Mouse (Mus musculus): ENCODE results near the gene Traf4. TPM values are rescaled to one million over a fixed set of nuclear protein-coding genes. Genes with fewer than 3 reads are reported as not detected.
"Not testable (repeated sequence)": the region's sequence is repeated elsewhere in the genome, so short reads cannot be mapped to it uniquely, and the experiment has no call there.

Traf4 gene
- total and polyA plus RNA-seq, 3 experiments = 34.4 to 42.0 TPM; not detected in 1

DNA sequence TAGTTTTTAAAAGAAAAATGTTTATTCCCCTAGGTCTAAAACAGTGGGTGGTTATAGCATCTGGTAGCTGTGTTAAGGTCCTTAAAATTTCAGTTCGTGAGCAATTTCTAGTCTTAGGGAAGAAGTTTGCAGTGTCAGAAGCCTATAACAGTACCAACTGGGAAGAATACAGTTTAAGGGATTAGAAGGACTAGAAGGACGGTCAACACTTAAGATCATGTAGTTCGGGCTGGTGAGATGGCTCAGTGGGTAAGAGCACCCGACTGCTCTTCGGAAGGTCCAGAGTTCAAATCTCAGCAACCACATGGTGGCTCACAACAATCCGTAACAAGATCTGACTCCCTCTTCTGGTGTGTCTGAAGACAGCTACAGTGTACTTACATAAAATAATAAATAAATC lies 19.3 kb upstream of the Traf4 start:
- peaks cover 4 to 22% of the 10 kb centered on the region in 2 experiments for H3K4me1 ChIP-seq (ENCODE audit: control insufficient read depth in 1 of 2, insufficient read depth in 2 of 2, low read length in 2 of 2)
- H3K79me2 ChIP-seq (ENCODE audit: control insufficient read depth, insufficient read depth, low read length, poor library complexity) = peaks cover 32% of the 10 kb centered on the region
- H3K9ac ChIP-seq (ENCODE audit: control insufficient read depth, low read depth, low read length, poor library complexity, severe bottlenecking) = not testable (repeated sequence)

DNA sequence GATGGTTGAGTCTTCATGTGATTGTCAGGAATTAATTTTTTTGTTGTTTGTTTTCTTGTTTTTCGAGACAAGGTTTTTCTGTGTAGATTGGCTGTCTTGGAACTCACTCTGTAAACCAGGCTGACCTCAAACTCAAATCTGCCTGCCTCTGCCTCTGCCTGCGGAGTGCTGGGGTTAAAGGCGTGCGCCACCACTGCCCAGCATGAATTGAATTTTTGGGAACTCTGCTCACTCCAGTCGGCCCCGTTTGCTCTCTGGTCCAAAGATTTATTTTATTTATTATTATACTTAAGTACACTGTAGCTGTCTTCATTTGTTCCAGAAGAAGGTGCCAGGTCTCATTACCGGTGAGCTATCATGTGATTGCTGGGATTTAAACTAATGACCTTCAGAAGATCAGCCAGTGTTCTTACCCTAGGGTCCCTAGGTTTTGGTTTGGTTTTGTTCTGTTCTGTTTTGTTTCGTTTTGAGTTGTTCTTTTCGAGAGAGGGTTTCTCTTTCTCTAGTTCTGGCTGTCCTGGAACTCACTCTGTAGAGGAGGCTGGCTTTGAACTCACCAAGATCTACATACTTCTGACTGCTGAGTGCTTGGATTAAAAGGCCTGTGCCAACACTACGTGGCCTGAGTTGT lies 18.6 kb upstream of the Traf4 start:
- H3K27me3 ChIP-seq (ENCODE audit: control insufficient read depth in 1 of 2, insufficient read depth in 2 of 2, low read length in 2 of 2) = peaks cover 0 to 5% of the 10 kb centered on the region in 2 experiments; a peak in 1 of 4 replicates
- H3K4me3 ChIP-seq (ENCODE audit: control insufficient read depth in 1 of 2, insufficient read depth in 1 of 2, low read depth in 2 of 2, low read length in 2 of 2) = peak overlapping the region; percentile 58 to 72
- H3K27ac ChIP-seq (ENCODE audit: control insufficient read depth, low read depth, low read length) = peak overlapping the region; percentile 51
- peaks cover 30% of the 10 kb centered on the region for H3K79me2 ChIP-seq (ENCODE audit: control insufficient read depth, insufficient read depth, low read length, poor library complexity)
- TF ChIP-seq SIN3A (IDR thresholded peaks at IDR 0.05; ENCODE audit: low read length) = no peak
- no peak for TF ChIP-seq NELFE (IDR thresholded peaks at IDR 0.05; ENCODE audit: low read depth, low read length)
- 0 out of 6 replicates have a peak, but pooled peaks of 1 of the 3 experiments have one; percentile 8 for TF ChIP-seq CTCF (IDR thresholded peaks at IDR 0.05 in 2 of 3, conservative IDR thresholded peaks at IDR 0.05 in 1 of 3; ENCODE audit: control insufficient read depth in 1 of 3, insufficient read depth in 1 of 3, low read depth in 2 of 3, low read length in 3 of 3, poor library complexity in 1 of 3, severe bottlenecking in 1 of 3)
- TF ChIP-seq MXI1 (IDR thresholded peaks at IDR 0.05; ENCODE audit: low read depth, low read length) = 0 out of 2 replicates have a peak, but pooled peaks have one; percentile 20
- peak; percentile 5; the same call in 1 of the 2 replicates for TF ChIP-seq ZNF384 (IDR thresholded peaks at IDR 0.05; ENCODE audit: low read depth, low read length)
- peak; percentile 48 for TF ChIP-seq USF1 (IDR thresholded peaks at IDR 0.05; ENCODE audit: low read depth, low read length)
- TF ChIP-seq ELF1 (IDR thresholded peaks at IDR 0.05; ENCODE audit: low read depth, low read length) = no peak
- H3K9ac ChIP-seq (ENCODE audit: control insufficient read depth, low read depth, low read length, poor library complexity, severe bottlenecking) = peak overlapping the region; percentile 76
- peaks cover 4 to 19% of the 10 kb centered on the region in 2 experiments; a peak in 3 of 4 replicates for H3K4me1 ChIP-seq (ENCODE audit: control insufficient read depth in 1 of 2, insufficient read depth in 2 of 2, low read length in 2 of 2)
- peak; percentile 60 for DNase-seq (ENCODE audit: low read depth, low spot score)
- no peaks in the 10 kb centered on the region for H3K9me3 ChIP-seq (replicated peaks; ENCODE audit: insufficient read depth, low read length)
- H3K36me3 ChIP-seq (ENCODE audit: control insufficient read depth in 1 of 2, insufficient read depth in 2 of 2, low read length in 2 of 2) = peaks cover 12 to 34% of the 10 kb centered on the region in 2 experiments

More for the DNA sequence above, 19.3 kb upstream of the Traf4 start:
- peak; percentile 42 for DNase-seq (ENCODE audit: low read depth, low spot score)
- not testable (repeated sequence) for H3K27me3 ChIP-seq (ENCODE audit: control insufficient read depth in 1 of 2, insufficient read depth in 2 of 2, low read length in 2 of 2); H3K27ac ChIP-seq (ENCODE audit: control insufficient read depth, low read depth, low read length); H3K9me3 ChIP-seq (replicated peaks; ENCODE audit: insufficient read depth, low read length)
- TF ChIP-seq MXI1 (IDR thresholded peaks at IDR 0.05; ENCODE audit: low read depth, low read length) (0 out of 2 replicates have a peak, but pooled peaks have one; percentile 12), MYC (IDR thresholded peaks at IDR 0.05; ENCODE audit: low read depth, low read length) (peak; percentile 51; the same call in 1 of the 2 replicates), TBP (IDR thresholded peaks at IDR 0.05; ENCODE audit: low read depth, low read length) (peak; percentile 88), SIN3A (IDR thresholded peaks at IDR 0.05; ENCODE audit: low read length) (peak; percentile 41; the same call in 1 of the 2 replicates), MAX (IDR thresholded peaks at IDR 0.05; ENCODE audit: low read length) (0 out of 2 replicates have a peak, but pooled peaks have one; percentile 20)
- Histone ChIP-seq H3K36me3 (ENCODE audit: control insufficient read depth in 1 of 2, insufficient read depth in 2 of 2, low read length in 2 of 2) (peaks cover 12 to 31% of the 10 kb centered on the region in 2 experiments), H3K4me3 (ENCODE audit: control insufficient read depth in 1 of 2, insufficient read depth in 1 of 2, low read depth in 2 of 2, low read length in 2 of 2) (peak overlapping the region in 1 of 2 experiments; percentile 58; a peak in 1 of 4 replicates)

DNA sequence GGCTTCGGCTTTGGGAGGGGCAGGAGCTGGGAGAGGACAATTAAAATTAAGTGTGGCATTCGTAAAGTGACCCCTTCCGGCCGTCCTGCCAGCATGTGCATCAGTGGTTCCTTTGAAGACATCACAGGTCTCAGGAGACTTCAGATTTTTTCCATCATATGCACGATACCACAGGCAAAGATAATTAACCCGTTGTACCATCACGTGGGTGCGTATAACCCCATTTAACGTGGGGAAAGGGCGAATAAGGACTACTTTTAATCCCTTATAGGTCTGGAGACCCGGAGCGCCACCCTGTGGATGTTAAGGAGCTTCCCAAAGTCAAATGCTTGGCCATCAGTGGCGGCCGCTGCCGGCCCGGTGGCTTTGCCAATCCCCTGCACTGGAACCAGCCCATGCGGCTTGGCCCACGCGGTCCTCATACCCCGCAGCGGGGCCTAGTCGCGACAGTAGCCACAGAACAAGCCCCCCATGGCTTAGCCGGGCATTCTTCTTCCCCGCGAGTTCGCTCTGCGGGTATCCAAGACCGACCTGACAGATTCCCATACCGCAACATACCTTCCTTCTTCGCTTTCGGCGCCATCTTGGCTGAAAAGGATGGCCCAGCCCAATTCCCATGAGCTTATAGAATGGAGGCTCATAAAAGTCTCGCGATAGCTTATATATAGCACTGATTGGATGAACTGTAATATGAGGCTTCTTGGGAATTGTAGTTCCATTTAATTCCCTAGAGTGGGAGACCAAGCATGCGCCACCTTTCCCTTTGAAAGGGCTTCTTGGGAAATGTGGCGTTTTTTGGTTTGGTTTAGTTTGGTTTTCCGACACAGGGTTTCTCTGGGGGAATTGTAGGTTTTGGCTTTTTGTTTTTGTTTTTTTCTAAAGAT lies 17.8 kb upstream of the Traf4 start, which contains the start of gene Rpl23a:
Gene Rpl23a, minus strand, starts transcription at position 624 of the 884 bp plus-strand sequence.
- H3K79me2 ChIP-seq (ENCODE audit: control insufficient read depth, insufficient read depth, low read length, poor library complexity) = peaks cover 31% of the 10 kb centered on the region
- H3K4me1 ChIP-seq (ENCODE audit: control insufficient read depth in 1 of 2, insufficient read depth in 2 of 2, low read length in 2 of 2) = peaks cover 4 to 19% of the 10 kb centered on the region in 2 experiments; a peak in 3 of 4 replicates
- H3K27ac ChIP-seq (ENCODE audit: control insufficient read depth, low read depth, low read length) = peak within 1 kb of the TSS; percentile 89
- peak within 1 kb of the TSS; percentile 91 for H3K9ac ChIP-seq (ENCODE audit: control insufficient read depth, low read depth, low read length, poor library complexity, severe bottlenecking)
- no peaks in the 10 kb centered on the region for H3K9me3 ChIP-seq (replicated peaks; ENCODE audit: insufficient read depth, low read length)
- H3K36me3 ChIP-seq (ENCODE audit: control insufficient read depth in 1 of 2, insufficient read depth in 2 of 2, low read length in 2 of 2) = peaks cover 12 to 34% of the 10 kb centered on the region in 2 experiments
- H3K4me3 ChIP-seq (ENCODE audit: control insufficient read depth in 1 of 2, insufficient read depth in 1 of 2, low read depth in 2 of 2, low read length in 2 of 2) = peak within 1 kb of the TSS; percentile 62 to 72
- no peaks in the 10 kb centered on the region for H3K27me3 ChIP-seq (ENCODE audit: control insufficient read depth in 1 of 2, insufficient read depth in 2 of 2, low read length in 2 of 2)
- DNase-seq (ENCODE audit: low read depth, low spot score) = peak; percentile 98
- TF ChIP-seq CHD2 (IDR thresholded peaks at IDR 0.05; ENCODE audit: low read length) = peak; percentile 99
- peak; percentile 98 for TF ChIP-seq ZMIZ1 (IDR thresholded peaks at IDR 0.05; ENCODE audit: low read depth, low read length)
- TF ChIP-seq ELF1 (IDR thresholded peaks at IDR 0.05; ENCODE audit: low read depth, low read length) = no peak
- no peak for TF ChIP-seq EP300 (IDR thresholded peaks at IDR 0.05; ENCODE audit: low read depth in 1 of 2, low read length in 2 of 2)
- peak; percentile 69; the same call in 1 of the 2 replicates for TF ChIP-seq MXI1 (IDR thresholded peaks at IDR 0.05; ENCODE audit: low read depth, low read length)
- TF ChIP-seq USF1 (IDR thresholded peaks at IDR 0.05; ENCODE audit: low read depth, low read length) = peak; percentile 74
- no peak for TF ChIP-seq USF2 (IDR thresholded peaks at IDR 0.05; ENCODE audit: borderline replicate concordance in 1 of 2, insufficient read depth in 1 of 2, low read depth in 1 of 2, low read length in 2 of 2)
- peak; percentile 89 to 99; a peak in 3 of 4 replicates for TF ChIP-seq POLR2A (IDR thresholded peaks at IDR 0.05; ENCODE audit: control insufficient read depth in 1 of 2, insufficient read depth in 1 of 2, low read depth in 1 of 2, low read length in 2 of 2, poor library complexity in 1 of 2)
- TF ChIP-seq TAL1 (IDR thresholded peaks at IDR 0.05; ENCODE audit: low read length) = no peak
- peak; percentile 99 for TF ChIP-seq TBP (IDR thresholded peaks at IDR 0.05; ENCODE audit: low read depth, low read length)
- TF ChIP-seq UBTF (IDR thresholded peaks at IDR 0.05; ENCODE audit: borderline replicate concordance, insufficient read depth, low read depth, low read length) = no peak
- peak; percentile 50 for TF ChIP-seq MAX (IDR thresholded peaks at IDR 0.05; ENCODE audit: low read length)
- peak; percentile 63; the same call in 1 of the 2 replicates for TF ChIP-seq CHD1 (IDR thresholded peaks at IDR 0.05; ENCODE audit: low read depth, low read length)
- no peak for TF ChIP-seq MYB (IDR thresholded peaks at IDR 0.05; ENCODE audit: low read depth, low read length)
- no peak for TF ChIP-seq BHLHE40 (IDR thresholded peaks at IDR 0.05; ENCODE audit: borderline replicate concordance, low read depth, low read length)
